Mouse (Mus musculus) forebrain, embryonic 12.5 days (tissue): Measurements from ENCODE around the gene Galnt17. TPM values are rescaled to one million over a fixed set of nuclear protein-coding genes. Genes with fewer than 3 reads are reported as not detected.

Experiments
- ATAC-seq: fragments of 200-750 bp; cut with Nextera tagmentation; 2 replicates; pipeline ENCODE4 v1.8.0; 2017; ENCODE audit warnings: moderate TSS enrichment; ENCODE audit not compliant: low FRiP score
- H3K27ac ChIP-seq: fragments of 300-500 bp; sonication (generic); 2 replicates; pipeline ENCODE4 v1.5.1; 2016; ENCODE audit warnings: mild to moderate bottlenecking
- H3K27me3 ChIP-seq: fragments of 300-500 bp; sonication (generic); 2 replicates; pipeline ENCODE4 v1.6.1; 2016; ENCODE audit warnings: mild to moderate bottlenecking
- H3K36me3 ChIP-seq: fragments of 300-500 bp; sonication (generic); replicated peaks from 2 replicates; pipeline ENCODE4 v1.6.1; 2016; ENCODE audit warnings: mild to moderate bottlenecking
- H3K4me1 ChIP-seq: fragments of 300-500 bp; sonication (generic); 2 replicates; pipeline ENCODE4 v1.6.1; 2016
- H3K4me2 ChIP-seq: fragments of 300-500 bp; sonication (generic); 2 replicates; pipeline ENCODE4 v1.6.1; 2016; ENCODE audit warnings: mild to moderate bottlenecking, moderate library complexity
- H3K4me3 ChIP-seq: fragments of 300-500 bp; sonication (generic); replicated peaks from 2 replicates; pipeline ENCODE4 v1.5.1; 2016; ENCODE audit warnings: mild to moderate bottlenecking
- H3K9ac ChIP-seq: fragments of 300-500 bp; sonication (generic); 2 replicates; pipeline ENCODE4 v1.6.1; 2016; ENCODE audit warnings: mild to moderate bottlenecking
- H3K9me3 ChIP-seq: fragments of 300-500 bp; sonication (generic); 2 replicates; pipeline ENCODE4 v1.6.1; 2016
- WGBS: fragments of 180-500 bp; shearing (Covaris S2); methylation state at CpG from one replicate; pipeline ENCODE4 v1.1.7; 2016; 5-methylcytosine and 5-hydroxymethylcytosine counted together
- polyA plus RNA-seq: library from polyadenylated mRNA; unstranded; fragments of >200 nt; fragmentation: Nextera tagmentation; extraction: Ambion mirVana; gene quantifications from 2 replicates; pipeline ENCODE4 v1.2.1, GENCODE M21; 2016

Gene Galnt17
- polyA plus RNA-seq, 1 experiment from 2014 or later: 3.5 TPM

DNA sequence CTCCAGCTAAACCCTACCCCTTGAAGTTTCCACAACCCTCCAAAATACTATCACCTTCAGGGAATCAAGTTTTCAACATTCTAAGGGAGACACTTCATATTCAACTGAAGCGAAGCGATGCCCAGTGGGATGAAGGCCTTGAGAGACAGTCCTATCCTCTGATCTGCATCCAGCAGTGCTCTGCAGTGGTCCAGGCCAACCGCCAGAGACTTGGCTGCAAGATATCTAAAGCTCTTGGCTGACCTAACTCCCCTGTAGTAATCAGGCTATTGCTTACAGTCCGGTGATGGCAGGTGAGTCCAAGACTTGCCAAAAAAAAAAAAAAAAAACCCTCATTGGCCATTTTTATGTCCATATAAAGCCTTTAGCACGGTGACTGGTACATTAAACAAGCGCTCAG is 21.2 kb downstream of the Galnt17 start:
- no peak overlapping the region for H3K4me3 ChIP-seq
- 94% methylated on average over 6 of the region's 6 CpGs for WGBS
- H3K4me1 ChIP-seq: no peaks in the 10 kb centered on the region
- H3K9me3 ChIP-seq: no peaks in the 10 kb centered on the region
- no peak overlapping the region for H3K9ac ChIP-seq
- no peak overlapping the region for H3K4me2 ChIP-seq
- no peak overlapping the region for H3K27ac ChIP-seq
- no peak for ATAC-seq
- no peaks in the 10 kb centered on the region for H3K27me3 ChIP-seq
- H3K36me3 ChIP-seq: no peaks in the 10 kb centered on the region

DNA sequence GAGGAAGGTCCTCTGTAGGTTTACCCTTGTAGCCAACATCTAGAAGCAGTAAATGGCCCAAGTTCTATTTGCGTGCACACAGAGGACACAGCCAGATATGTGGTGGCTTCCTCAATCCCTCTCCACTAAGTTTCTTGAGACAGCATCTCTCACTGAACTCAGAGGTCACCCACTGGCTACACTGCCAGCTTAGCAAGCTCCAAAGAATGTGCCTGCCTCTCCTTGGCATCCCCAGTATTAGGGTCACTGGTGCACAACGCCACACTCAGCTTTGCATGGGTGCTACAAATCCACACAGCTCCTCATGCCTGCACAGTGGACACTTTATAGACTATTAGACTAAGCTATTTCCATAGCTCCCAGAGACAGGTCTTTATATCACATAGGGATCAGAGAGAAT is 21.6 kb downstream of the Galnt17 start:
- 95% methylated on average over 2 of the region's 2 CpGs for WGBS
- no peak overlapping the region for H3K27ac ChIP-seq

GRCm38 (mm10) chr5:131280349-131280748 is 27.9 kb downstream of the Galnt17 start:
- Histone ChIP-seq H3K27ac (no peak overlapping the region), H3K4me2 (no peak overlapping the region), H3K4me3 (no peak overlapping the region), H3K4me1 (no peaks in the 10 kb centered on the region), H3K27me3 (no peaks in the 10 kb centered on the region), H3K36me3 (no peaks in the 10 kb centered on the region), H3K9me3 (no peaks in the 10 kb centered on the region), H3K9ac (no peak overlapping the region)
- WGBS: 51% methylated on average over 2 of the region's 2 CpGs
- no peak for ATAC-seq

More for the DNA sequence above, 21.6 kb downstream of the Galnt17 start:
- Histone ChIP-seq H3K9ac (no peak overlapping the region), H3K4me2 (no peak overlapping the region), H3K36me3 (no peaks in the 10 kb centered on the region), H3K9me3 (no peaks in the 10 kb centered on the region), H3K27me3 (no peaks in the 10 kb centered on the region), H3K4me1 (no peaks in the 10 kb centered on the region), H3K4me3 (no peak overlapping the region)
- ATAC-seq: no peak

DNA sequence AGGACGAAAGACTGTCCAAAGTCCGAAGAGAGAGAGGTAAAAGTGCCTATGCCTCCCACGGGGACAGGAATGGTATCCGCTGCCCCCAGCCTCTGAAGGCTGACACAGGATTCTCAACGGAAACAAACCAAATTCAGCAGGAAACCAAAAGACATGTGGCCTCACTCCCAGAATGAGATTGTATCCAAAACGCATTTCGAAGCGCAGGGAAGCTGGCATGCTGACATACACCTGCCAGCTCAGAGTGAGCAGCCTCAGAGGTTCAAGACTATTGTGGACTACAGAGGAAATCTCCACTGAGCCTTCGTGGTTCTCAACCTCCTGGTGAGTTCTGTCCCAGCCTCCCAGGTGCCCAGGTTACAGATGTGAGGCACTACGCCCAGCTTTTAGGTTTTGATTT is 29.0 kb downstream of the Galnt17 start:
- Histone ChIP-seq H3K4me1 (no peaks in the 10 kb centered on the region), H3K9me3 (no peaks in the 10 kb centered on the region), H3K27me3 (no peaks in the 10 kb centered on the region), H3K4me2 (no peak overlapping the region), H3K4me3 (no peak overlapping the region), H3K27ac (no peak overlapping the region), H3K9ac (no peak overlapping the region), H3K36me3 (no peaks in the 10 kb centered on the region)
- ATAC-seq: no peak
- WGBS: 82% methylated on average over 10 of the region's 10 CpGs

GRCm38 (mm10) chr5:131277227-131277626 is 31.1 kb downstream of the Galnt17 start:
- H3K4me2 ChIP-seq: no peak overlapping the region
- H3K9me3 ChIP-seq: no peaks in the 10 kb centered on the region
- H3K36me3 ChIP-seq: no peaks in the 10 kb centered on the region
- no peak overlapping the region for H3K9ac ChIP-seq
- no peak overlapping the region for H3K27ac ChIP-seq
- no peak for ATAC-seq
- H3K4me1 ChIP-seq: no peaks in the 10 kb centered on the region
- H3K4me3 ChIP-seq: no peak overlapping the region
- H3K27me3 ChIP-seq: no peaks in the 10 kb centered on the region
- WGBS: 88% methylated on average over 7 of the region's 7 CpGs

DNA sequence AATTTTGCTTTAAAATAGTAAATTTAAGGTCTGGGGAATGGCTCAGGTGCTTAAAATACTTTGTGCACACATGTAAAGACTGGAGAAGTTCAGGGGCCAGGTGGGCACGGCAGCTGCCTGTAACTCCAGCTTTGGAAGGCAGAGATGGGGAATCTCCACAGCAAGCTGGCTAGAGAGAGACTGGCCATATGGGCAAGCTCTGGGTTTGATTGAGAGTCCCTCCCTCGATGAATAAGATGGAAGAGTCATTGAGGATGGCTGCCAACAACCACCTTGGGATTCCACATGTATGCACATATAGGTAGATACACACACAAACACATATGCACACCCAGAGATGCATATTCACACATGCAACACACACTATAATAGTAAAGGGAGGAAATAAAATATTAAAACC is 42.0 kb downstream of the Galnt17 start:
- 84% methylated on average over 2 of the region's 2 CpGs for WGBS
- H3K27ac ChIP-seq: no peak overlapping the region
- ATAC-seq: no peak

DNA sequence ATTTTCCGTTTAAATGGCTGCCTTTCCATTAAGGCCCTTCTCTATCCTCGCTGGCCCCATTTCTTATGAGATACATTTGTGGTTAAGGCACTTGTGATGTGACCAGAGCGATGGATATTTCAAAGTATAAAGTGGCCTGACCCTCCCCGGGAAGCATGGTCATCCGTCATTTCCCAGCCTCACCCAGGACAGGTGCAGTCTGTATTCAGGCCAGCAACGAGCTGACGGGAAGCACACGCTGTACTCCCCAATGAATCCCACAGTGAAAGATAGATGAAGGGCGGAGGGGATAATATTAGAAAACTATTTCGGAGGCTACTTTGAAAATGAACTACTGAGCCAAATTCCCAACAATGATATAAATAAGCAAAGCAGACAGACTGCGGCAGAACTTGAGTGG is 44.2 kb downstream of the Galnt17 start:
- no peaks in the 10 kb centered on the region for H3K36me3 ChIP-seq
- no peak overlapping the region for H3K27ac ChIP-seq
- WGBS: 91% methylated on average over 11 of the region's 11 CpGs
- H3K27me3 ChIP-seq: no peaks in the 10 kb centered on the region
- no peaks in the 10 kb centered on the region; the same call in 1 of the 2 replicates for H3K9me3 ChIP-seq
- no peak for ATAC-seq
- no peak overlapping the region for H3K9ac ChIP-seq
- no peak overlapping the region for H3K4me2 ChIP-seq
- no peak overlapping the region for H3K4me3 ChIP-seq
- H3K4me1 ChIP-seq: no peaks in the 10 kb centered on the region

More for the DNA sequence above, 42.0 kb downstream of the Galnt17 start:
- H3K4me3 ChIP-seq: no peak overlapping the region
- no peak overlapping the region for H3K4me2 ChIP-seq
- no peaks in the 10 kb centered on the region for H3K4me1 ChIP-seq
- no peaks in the 10 kb centered on the region for H3K27me3 ChIP-seq
- H3K9ac ChIP-seq: no peak overlapping the region
- H3K9me3 ChIP-seq: no peaks in the 10 kb centered on the region
- H3K36me3 ChIP-seq: no peaks in the 10 kb centered on the region

DNA sequence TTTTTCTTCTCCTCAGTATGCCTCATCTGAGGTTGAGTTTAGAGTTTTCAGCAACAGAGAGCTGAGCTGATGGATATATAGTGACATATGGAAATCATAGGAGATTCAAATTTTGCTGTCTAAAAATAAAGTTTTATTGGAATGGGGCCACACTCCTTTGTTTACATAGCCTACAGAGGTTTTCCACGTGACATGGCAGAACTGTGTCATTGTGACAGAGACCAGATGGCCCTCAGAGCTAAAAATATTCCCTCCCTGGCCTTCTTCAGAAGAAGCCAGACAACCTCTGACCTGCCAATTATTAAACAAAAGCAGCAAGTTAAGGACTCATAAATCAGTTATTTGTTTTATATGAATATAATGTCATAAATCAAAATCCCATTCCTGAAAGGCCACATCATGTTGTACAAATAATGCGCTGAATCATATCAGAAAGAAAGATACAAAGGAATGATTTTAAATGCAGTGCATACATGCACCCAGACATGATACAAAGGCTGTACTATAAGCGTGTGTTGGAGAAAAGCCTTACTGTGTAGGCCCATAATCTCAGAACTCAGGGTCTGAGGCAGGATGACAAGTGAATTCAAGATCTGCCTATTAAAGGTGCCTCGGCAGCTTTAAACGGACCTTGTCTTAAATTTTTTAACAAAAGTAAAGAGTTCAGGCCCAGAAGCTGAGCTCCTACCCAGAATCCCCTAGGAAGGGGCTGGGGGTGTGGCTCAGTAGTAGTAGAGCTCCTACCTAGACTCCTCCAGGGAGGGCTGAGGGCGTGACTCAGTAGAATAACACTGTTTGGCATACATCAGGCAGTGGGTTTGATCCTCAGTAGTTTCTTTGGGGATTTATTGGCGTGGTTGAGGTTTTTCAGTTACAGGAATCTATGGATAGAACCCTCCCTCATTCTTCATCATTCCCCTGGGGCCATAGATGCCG is 57.3 kb downstream of the Galnt17 start:
- Histone ChIP-seq H3K36me3 (no peaks in the 10 kb centered on the region), H3K9ac (no peak overlapping the region), H3K9me3 (no peaks in the 10 kb centered on the region), H3K4me3 (no peak overlapping the region), H3K27me3 (no peaks in the 10 kb centered on the region), H3K4me2 (no peak overlapping the region), H3K4me1 (no peaks in the 10 kb centered on the region), H3K27ac (no peak overlapping the region)
- 85% methylated on average over 8 of the region's 8 CpGs for WGBS
- no peak for ATAC-seq

- no peaks in the 10 kb centered on the region for H3K36me3 ChIP-seq
- H3K4me1 ChIP-seq: no peaks in the 10 kb centered on the region
- H3K4me2 ChIP-seq: no peak overlapping the region
- 94% methylated on average over 3 of the region's 3 CpGs for WGBS
- H3K4me3 ChIP-seq: no peak overlapping the region
- no peak overlapping the region for H3K9ac ChIP-seq
- H3K27me3 ChIP-seq: no peaks in the 10 kb centered on the region
- no peaks in the 10 kb centered on the region for H3K9me3 ChIP-seq
- no peak overlapping the region for H3K27ac ChIP-seq
- no peak for ATAC-seq
These were observed 59.9 kb downstream of the Galnt17 start for GRCm38 (mm10) chr5:131248416-131248815.

DNA sequence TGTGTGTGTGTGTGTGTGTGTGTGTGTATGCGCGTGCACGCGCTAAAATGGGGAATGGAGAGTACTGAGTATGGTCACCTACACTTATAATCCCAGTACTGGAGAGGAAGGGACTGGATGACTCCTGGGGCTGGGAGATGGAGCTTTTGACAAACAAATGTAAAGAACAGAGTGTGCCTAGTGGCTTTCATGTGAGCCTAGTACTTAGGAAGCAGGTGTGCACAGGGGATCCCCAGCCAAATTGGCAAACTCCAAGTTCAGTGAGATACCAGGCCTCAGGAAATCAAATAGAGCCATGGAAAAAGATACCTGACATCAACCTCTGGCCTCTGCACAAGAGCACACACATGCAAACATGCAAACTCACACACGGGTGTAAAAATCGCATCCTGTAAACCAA is 61.7 kb downstream of the Galnt17 start:
- no peak for ATAC-seq
- H3K9me3 ChIP-seq: no peaks in the 10 kb centered on the region
- H3K27ac ChIP-seq: no peak overlapping the region
- H3K36me3 ChIP-seq: no peaks in the 10 kb centered on the region
- no peak overlapping the region for H3K4me3 ChIP-seq
- no peaks in the 10 kb centered on the region for H3K27me3 ChIP-seq
- no peaks in the 10 kb centered on the region for H3K4me1 ChIP-seq
- no peak overlapping the region for H3K4me2 ChIP-seq
- WGBS: 92% methylated on average over 6 of the region's 6 CpGs
- no peak overlapping the region for H3K9ac ChIP-seq

GRCm38 (mm10) chr5:131241689-131242088 is 66.6 kb downstream of the Galnt17 start:
- Histone ChIP-seq H3K4me1 (no peaks in the 10 kb centered on the region), H3K27me3 (no peaks in the 10 kb centered on the region), H3K9ac (no peak overlapping the region), H3K9me3 (no peaks in the 10 kb centered on the region), H3K4me2 (no peak overlapping the region), H3K4me3 (no peak overlapping the region), H3K36me3 (no peaks in the 10 kb centered on the region), H3K27ac (no peak overlapping the region)
- no peak for ATAC-seq
- WGBS: 90% methylated on average over 4 of the region's 4 CpGs

- Histone ChIP-seq H3K36me3 (no peaks in the 10 kb centered on the region), H3K9me3 (no peaks in the 10 kb centered on the region), H3K9ac (no peak overlapping the region), H3K27ac (no peak overlapping the region), H3K27me3 (no peaks in the 10 kb centered on the region), H3K4me3 (no peak overlapping the region), H3K4me2 (no peak overlapping the region), H3K4me1 (no peaks in the 10 kb centered on the region)
- no peak for ATAC-seq
- 93% methylated on average over 3 of the region's 3 CpGs for WGBS
These were observed 68.5 kb downstream of the Galnt17 start for GRCm38 (mm10) chr5:131239813-131240212.

GRCm38 (mm10) chr5:131236906-131237305 is 71.4 kb downstream of the Galnt17 start:
- no peak overlapping the region for H3K9ac ChIP-seq
- H3K27me3 ChIP-seq: no peaks in the 10 kb centered on the region
- H3K4me1 ChIP-seq: no peaks in the 10 kb centered on the region
- H3K27ac ChIP-seq: no peak overlapping the region
- H3K9me3 ChIP-seq: no peaks in the 10 kb centered on the region
- 85% methylated on average over 8 of the region's 8 CpGs for WGBS
- H3K4me2 ChIP-seq: no peak overlapping the region
- ATAC-seq: no peak
- H3K36me3 ChIP-seq: no peaks in the 10 kb centered on the region
- no peak overlapping the region for H3K4me3 ChIP-seq
